Mouse (Mus musculus) forebrain, embryonic 16.5 days (tissue): ENCODE results near the gene Bach2. TPM values are rescaled to one million over a fixed set of nuclear protein-coding genes. Genes with fewer than 3 reads are reported as not detected.

Experiments used
- ATAC-seq: fragments of 200-750 bp; cut with Nextera tagmentation; 2 replicates; pipeline ENCODE4 v1.8.0; 2017; ENCODE audit warnings: mild to moderate bottlenecking, moderate library complexity
- H3K27ac ChIP-seq: fragments of 300-500 bp; sonication (generic); 2 replicates; pipeline ENCODE4 v1.5.1; 2014; ENCODE audit warnings: low read length, control low read depth
- H3K27me3 ChIP-seq: fragments of 300-500 bp; sonication (generic); replicated peaks from 2 replicates; pipeline ENCODE4 v1.6.1; 2014; ENCODE audit warnings: low read length; ENCODE audit not compliant: control insufficient read depth, insufficient read depth
- H3K36me3 ChIP-seq: fragments of 300-500 bp; sonication (generic); 2 replicates; pipeline ENCODE4 v1.6.1; 2014; ENCODE audit not compliant: control insufficient read depth, insufficient read depth
- H3K4me1 ChIP-seq: fragments of 300-500 bp; sonication (generic); replicated peaks from 2 replicates; pipeline ENCODE4 v1.6.1; 2014; ENCODE audit warnings: low read length; ENCODE audit not compliant: control insufficient read depth, insufficient read depth
- H3K4me2 ChIP-seq: fragments of 300-500 bp; sonication (generic); 2 replicates; pipeline ENCODE4 v1.6.1; 2014; ENCODE audit warnings: mild to moderate bottlenecking, low read length, control low read depth
- H3K4me3 ChIP-seq: fragments of 300-500 bp; sonication (generic); replicated peaks from 2 replicates; pipeline ENCODE4 v1.5.1; 2014; ENCODE audit warnings: mild to moderate bottlenecking, low read length, control low read depth
- H3K9ac ChIP-seq: fragments of 300-500 bp; sonication (generic); replicated peaks from 2 replicates; pipeline ENCODE4 v1.6.1; 2014; ENCODE audit warnings: low read depth, low read length, control low read depth
- H3K9me3 ChIP-seq: fragments of 300-500 bp; sonication (generic); 2 replicates; pipeline ENCODE4 v1.6.1; 2016; ENCODE audit warnings: low read length; ENCODE audit not compliant: control insufficient read depth
- WGBS: fragments of 180-500 bp; shearing (Covaris S2); extraction: QIAGEN DNeasy Blood & Tissue Kit; methylation state at CpG from one replicate; pipeline ENCODE4 v1.1.7; 2014; 5-methylcytosine and 5-hydroxymethylcytosine counted together
- polyA plus RNA-seq: library from polyadenylated mRNA; unstranded; fragments of >200 nt; fragmentation: Nextera tagmentation; extraction: Ambion mirVana; gene quantifications from 2 replicates; pipeline ENCODE4 v1.2.1, GENCODE M21; 2015

Bach2 gene
- polyA plus RNA-seq, 1 experiment from 2014 or later = 33.3 TPM

DNA sequence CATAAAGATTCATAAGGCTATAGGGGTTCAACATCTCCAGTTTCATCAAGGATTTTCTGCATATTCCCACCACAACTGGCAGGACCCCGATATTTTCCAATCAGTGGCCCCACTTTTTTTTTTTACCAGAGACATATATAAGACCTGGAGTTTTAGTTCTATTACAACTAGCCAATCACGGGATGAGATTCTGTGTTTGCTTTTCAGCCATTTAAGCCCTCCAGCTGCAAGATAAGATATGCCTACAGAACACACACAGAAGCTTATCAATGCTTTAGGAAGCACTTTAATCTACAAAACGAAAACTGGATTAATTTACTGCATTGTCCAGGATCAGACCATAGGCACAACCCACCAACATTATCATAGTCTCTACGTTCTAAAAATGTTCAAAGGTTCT is 33.8 kb upstream of the Bach2 start:
- no peaks in the 10 kb centered on the region for H3K9me3 ChIP-seq
- no peaks in the 10 kb centered on the region for H3K27me3 ChIP-seq
- H3K36me3 ChIP-seq = no peaks in the 10 kb centered on the region
- WGBS = 93% methylated on average over 4 of the region's 4 CpGs
- no peak for ATAC-seq
- H3K27ac ChIP-seq = no peak overlapping the region
- H3K9ac ChIP-seq = no peak overlapping the region
- H3K4me2 ChIP-seq = no peak overlapping the region
- no peak overlapping the region for H3K4me3 ChIP-seq
- no peaks in the 10 kb centered on the region for H3K4me1 ChIP-seq

DNA sequence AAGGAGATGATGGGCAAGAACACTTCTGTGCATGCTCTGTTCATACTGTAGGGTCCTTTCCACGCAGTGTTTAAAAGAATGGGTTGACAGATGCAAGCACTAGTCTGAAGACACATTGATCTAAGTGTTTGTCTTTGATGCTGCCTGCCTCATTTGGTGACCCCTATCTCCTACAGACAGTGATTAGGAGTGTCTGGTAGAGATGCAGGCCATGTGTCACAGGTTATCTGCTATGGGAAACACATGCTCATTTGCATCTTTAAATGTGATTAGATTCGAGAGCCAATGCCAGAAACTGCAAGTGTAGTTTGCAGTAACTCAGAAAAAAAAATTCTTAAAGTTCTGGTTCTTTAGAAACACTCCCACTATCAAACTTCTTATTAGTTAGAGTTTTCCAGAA is 32.8 kb upstream of the Bach2 start:
- no peak for ATAC-seq
- WGBS = 67% methylated on average over 2 of the region's 2 CpGs

DNA sequence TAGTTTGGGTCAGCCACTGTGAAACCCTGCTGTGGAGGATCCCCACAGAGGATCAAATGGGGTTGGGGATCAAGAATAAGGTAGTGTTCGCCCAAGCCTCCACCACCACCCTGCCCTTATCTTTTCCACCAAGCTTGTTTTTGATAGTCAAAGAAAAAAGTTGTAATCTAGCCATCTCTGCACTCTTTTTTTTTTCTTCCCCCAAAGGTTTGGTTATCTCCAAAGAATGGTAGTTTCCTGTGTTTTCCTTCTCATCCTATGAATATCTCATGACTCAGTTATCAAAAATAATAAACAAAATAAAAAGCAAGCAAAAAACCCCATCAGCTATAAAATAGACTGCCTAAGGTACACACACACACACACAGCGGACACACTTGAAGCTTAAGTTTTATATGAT is 28.6 kb upstream of the Bach2 start:
- Histone ChIP-seq H3K36me3 (no peaks in the 10 kb centered on the region), H3K9ac (no peak overlapping the region), H3K4me1 (peaks cover 9% of the 10 kb centered on the region), H3K4me3 (no peak overlapping the region), H3K9me3 (no peaks in the 10 kb centered on the region), H3K4me2 (no peak overlapping the region), H3K27me3 (no peaks in the 10 kb centered on the region), H3K27ac (peak overlapping the region; percentile 80)
- 94% methylated on average over 2 of the region's 2 CpGs for WGBS
- no peak for ATAC-seq

More for the DNA sequence above, 32.8 kb upstream of the Bach2 start:
- H3K9me3 ChIP-seq = no peaks in the 10 kb centered on the region
- H3K4me1 ChIP-seq = peaks cover 6% of the 10 kb centered on the region
- no peaks in the 10 kb centered on the region for H3K36me3 ChIP-seq
- H3K27ac ChIP-seq = no peak overlapping the region
- H3K27me3 ChIP-seq = no peaks in the 10 kb centered on the region
- H3K4me2 ChIP-seq = no peak overlapping the region
- H3K4me3 ChIP-seq = no peak overlapping the region
- H3K9ac ChIP-seq = no peak overlapping the region

DNA sequence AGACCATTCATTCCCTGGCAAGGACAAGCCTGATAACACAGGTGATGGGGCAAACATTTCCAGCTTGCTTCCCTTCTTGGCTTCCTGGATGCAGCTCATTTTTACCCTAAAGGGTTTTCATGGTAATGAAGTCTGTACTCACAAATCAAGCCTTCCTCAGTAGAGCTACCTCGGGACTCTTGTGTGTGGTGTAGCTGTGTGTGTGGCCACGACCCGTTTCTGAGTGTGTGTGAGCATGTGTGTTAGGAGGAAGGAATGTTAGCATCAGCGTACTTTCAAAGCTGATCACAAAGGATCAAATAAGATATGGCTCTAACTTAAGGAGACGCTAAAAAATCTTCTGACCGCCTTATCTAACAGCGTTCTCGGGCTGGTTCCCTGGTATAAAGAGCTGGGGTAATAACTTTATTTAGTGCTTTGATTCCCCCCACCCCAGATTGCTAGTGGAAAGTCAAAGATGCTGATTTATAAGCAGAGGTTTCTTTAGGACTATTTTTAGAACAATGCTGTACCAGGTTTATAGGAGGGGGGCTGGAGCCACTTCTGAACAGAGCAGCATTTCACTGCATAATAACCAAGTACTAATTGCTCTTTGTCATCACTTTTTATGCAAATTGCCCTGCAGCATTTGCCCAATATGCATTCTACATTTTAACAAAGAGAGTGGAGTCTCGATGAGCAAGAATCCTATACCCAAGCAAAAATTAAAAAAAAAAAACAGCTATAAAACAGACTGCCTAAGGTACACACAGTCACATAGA is 28.0 kb upstream of the Bach2 start:
- H3K27ac ChIP-seq = peak overlapping the region; percentile 80
- peaks cover 9% of the 10 kb centered on the region for H3K4me1 ChIP-seq
- ATAC-seq = peak; percentile 89
- H3K9ac ChIP-seq = no peak overlapping the region
- 41% methylated on average over 9 of the region's 9 CpGs for WGBS
- no peak overlapping the region for H3K4me2 ChIP-seq
- H3K36me3 ChIP-seq = no peaks in the 10 kb centered on the region
- H3K4me3 ChIP-seq = no peak overlapping the region
- H3K27me3 ChIP-seq = no peaks in the 10 kb centered on the region
- no peaks in the 10 kb centered on the region for H3K9me3 ChIP-seq

DNA sequence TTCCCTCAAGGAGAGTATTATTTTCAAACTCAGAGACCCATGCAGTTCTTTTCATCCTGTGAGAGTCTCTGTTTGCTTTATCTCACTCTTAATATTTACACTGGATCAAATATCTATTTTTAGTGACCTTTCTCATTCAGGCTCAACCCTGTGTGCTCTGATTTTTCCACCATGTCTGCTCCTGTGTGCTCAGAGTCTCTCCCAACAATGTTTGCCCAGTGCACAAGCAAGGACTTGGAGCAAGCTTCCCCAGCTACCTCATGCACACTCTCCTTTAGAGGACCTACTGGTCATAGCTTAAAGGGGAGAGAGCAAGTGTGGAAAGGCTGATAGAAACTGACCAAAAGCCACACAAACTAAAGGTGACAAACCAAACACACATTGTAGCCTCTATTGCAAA is 26.0 kb upstream of the Bach2 start:
- no peaks in the 10 kb centered on the region for H3K27me3 ChIP-seq
- H3K4me3 ChIP-seq = no peak overlapping the region
- H3K27ac ChIP-seq = no peak overlapping the region
- H3K36me3 ChIP-seq = no peaks in the 10 kb centered on the region
- H3K9me3 ChIP-seq = no peaks in the 10 kb centered on the region
- peaks cover 9% of the 10 kb centered on the region for H3K4me1 ChIP-seq
- ATAC-seq = no peak
- H3K4me2 ChIP-seq = no peak overlapping the region
- H3K9ac ChIP-seq = no peak overlapping the region

DNA sequence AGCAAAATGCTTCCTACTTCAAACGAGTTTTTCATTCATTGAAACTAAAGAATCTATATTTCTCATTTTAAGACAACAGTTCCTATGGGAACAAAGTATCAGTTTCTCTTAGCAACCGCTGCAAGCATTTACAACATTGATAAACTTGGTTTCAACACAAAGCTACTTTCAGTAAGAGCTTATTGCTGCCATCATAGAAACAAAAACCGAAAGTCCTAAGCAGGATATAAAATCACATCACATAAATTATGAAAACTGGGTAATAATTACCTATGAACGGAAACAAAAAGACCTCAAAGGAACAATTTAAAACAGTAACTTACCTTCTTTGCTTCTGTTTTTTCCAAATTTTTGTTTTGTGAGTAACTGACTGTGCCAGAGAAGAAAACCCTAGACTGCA is 22.1 kb upstream of the Bach2 start:
- WGBS = 85% methylated on average over 4 of the region's 4 CpGs

DNA sequence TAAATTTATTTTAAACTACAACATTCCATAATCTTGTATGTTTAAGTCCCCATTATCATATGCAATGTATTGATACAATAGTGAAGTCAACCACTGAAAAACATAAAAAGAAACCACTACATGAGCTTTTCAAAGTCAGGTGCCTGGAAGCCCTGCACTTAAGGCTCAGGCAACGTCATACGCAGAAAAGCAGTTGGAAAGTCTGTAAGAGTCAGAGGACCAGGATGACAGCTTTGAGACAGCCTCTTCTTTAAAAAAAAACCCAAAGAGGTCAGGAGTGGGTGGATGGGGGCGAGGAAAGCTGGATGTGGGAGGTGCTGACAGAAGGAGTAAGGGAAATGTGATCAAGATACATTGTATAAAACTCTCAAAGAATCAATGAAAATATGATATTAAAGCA is 21.6 kb upstream of the Bach2 start:
- ATAC-seq = no peak
- Histone ChIP-seq H3K27me3 (no peaks in the 10 kb centered on the region), H3K9me3 (no peaks in the 10 kb centered on the region), H3K27ac (no peak overlapping the region), H3K4me3 (no peak overlapping the region), H3K4me1 (peaks cover 14% of the 10 kb centered on the region), H3K4me2 (no peak overlapping the region), H3K36me3 (no peaks in the 10 kb centered on the region), H3K9ac (no peak overlapping the region)
- 87% methylated on average over 3 of the region's 3 CpGs for WGBS

More for the DNA sequence above, 22.1 kb upstream of the Bach2 start:
- Histone ChIP-seq H3K4me1 (peaks cover 14% of the 10 kb centered on the region), H3K27ac (no peak overlapping the region), H3K36me3 (no peaks in the 10 kb centered on the region), H3K4me2 (no peak overlapping the region), H3K4me3 (no peak overlapping the region), H3K9ac (no peak overlapping the region), H3K9me3 (no peaks in the 10 kb centered on the region), H3K27me3 (no peaks in the 10 kb centered on the region)
- ATAC-seq = no peak

DNA sequence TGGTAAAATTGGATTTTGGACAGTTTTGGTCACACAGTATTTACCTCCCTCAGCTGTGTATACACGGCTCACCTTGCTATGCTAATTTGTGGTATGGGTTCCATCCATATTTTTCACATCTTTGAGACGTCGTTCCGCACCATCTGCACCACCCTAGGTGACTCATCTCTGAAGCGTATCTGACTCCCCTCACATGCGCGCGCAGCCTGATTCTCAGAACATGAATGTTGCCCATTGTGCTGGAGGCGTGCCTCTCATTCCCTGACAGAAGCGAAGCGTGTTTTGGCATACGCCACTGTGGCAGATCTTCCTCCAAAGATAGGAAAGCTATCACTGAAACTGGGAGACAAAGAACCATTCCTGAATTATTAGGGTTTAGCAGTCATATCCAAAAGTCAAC is 21.0 kb upstream of the Bach2 start:
- H3K36me3 ChIP-seq = no peaks in the 10 kb centered on the region
- no peak overlapping the region for H3K9ac ChIP-seq
- no peaks in the 10 kb centered on the region for H3K27me3 ChIP-seq

DNA sequence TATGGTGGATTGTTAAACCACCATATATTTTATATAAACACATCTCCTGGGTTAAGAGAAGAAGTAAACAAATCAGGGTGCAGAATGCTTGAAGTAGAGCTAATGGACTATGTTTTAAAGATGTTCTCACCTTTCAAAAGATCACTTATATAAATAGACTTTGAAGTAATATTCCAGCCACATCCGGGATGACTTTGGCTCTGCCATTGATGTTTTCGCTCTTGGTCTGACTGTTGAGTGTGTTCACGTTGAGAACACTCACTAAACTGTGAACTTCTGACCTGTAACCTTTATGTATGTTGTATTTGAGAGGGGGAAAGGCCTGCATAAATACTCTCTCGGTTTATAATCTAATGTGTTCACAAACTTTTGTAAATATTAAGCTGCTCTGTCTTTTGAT is 20.2 kb upstream of the Bach2 start:
- Histone ChIP-seq H3K4me3 (no peak overlapping the region), H3K27me3 (no peaks in the 10 kb centered on the region), H3K36me3 (no peaks in the 10 kb centered on the region), H3K9me3 (no peaks in the 10 kb centered on the region), H3K9ac (no peak overlapping the region), H3K4me1 (peaks cover 14% of the 10 kb centered on the region), H3K27ac (no peak overlapping the region), H3K4me2 (no peak overlapping the region)
- no peak for ATAC-seq
- WGBS = 87% methylated on average over 4 of the region's 4 CpGs

More for the DNA sequence above, 21.0 kb upstream of the Bach2 start:
- Histone ChIP-seq H3K4me2 (no peak overlapping the region), H3K27ac (no peak overlapping the region), H3K4me1 (peaks cover 14% of the 10 kb centered on the region), H3K9me3 (no peaks in the 10 kb centered on the region), H3K4me3 (no peak overlapping the region)
- WGBS = 83% methylated on average over 12 of the region's 12 CpGs
- peak; percentile 62 for ATAC-seq
